Mouse (Mus musculus): ENCODE data around the gene Chka. TPM values are rescaled to one million over a fixed set of nuclear protein-coding genes. Genes with fewer than 3 reads are reported as not detected.
A peak's percentile ranks its signal among the peaks of the same experiment; 100 is the strongest.

Chka gene
- total RNA-seq, 1 experiment from 2014 or later: 82.2 TPM

- no peak for DNase-seq
Measured at GRCm38 (mm10) chr19:3919928-3920327, 68.4 kb downstream of the Chka start.

GRCm38 (mm10) chr19:3922661-3923371, 71.2 kb downstream of the Chka start:
- no peak for DNase-seq

GRCm38 (mm10) chr19:3923586-3923985, 72.0 kb downstream of the Chka start:
- DNase-seq: peak; percentile 64

GRCm38 (mm10) chr19:3924190-3924589, 72.6 kb downstream of the Chka start:
- peak; percentile 74 for DNase-seq

GRCm38 (mm10) chr19:3924868-3925267, 73.3 kb downstream of the Chka start:
- DNase-seq: no peak

GRCm38 (mm10) chr19:3925859-3926258, 74.3 kb downstream of the Chka start:
- DNase-seq: no peak

- DNase-seq: no peak
Measured at GRCm38 (mm10) chr19:3926279-3926678, 74.7 kb downstream of the Chka start.

- no peak for DNase-seq
Measured at GRCm38 (mm10) chr19:3926685-3927084, 75.1 kb downstream of the Chka start.

GRCm38 (mm10) chr19:3927989-3928388, 76.4 kb downstream of the Chka start:
- no peak for DNase-seq

GRCm38 (mm10) chr19:3928779-3929178, 77.2 kb downstream of the Chka start:
- DNase-seq: no peak

GRCm38 (mm10) chr19:3929211-3929941, 77.8 kb downstream of the Chka start, which contains the start of gene Aldh3b1:
TSS of gene Aldh3b1 (minus strand) at chr19:3929808.
- DNase-seq: peak; percentile 98

- DNase-seq: no peak
Measured at GRCm38 (mm10) chr19:3930262-3931057, 78.9 kb downstream of the Chka start.

- DNase-seq: no peak
Measured at GRCm38 (mm10) chr19:3931716-3932115, 80.1 kb downstream of the Chka start.

GRCm38 (mm10) chr19:3935032-3935895, 83.7 kb downstream of the Chka start, which contains the start of gene Unc93b1:
TSS of gene Unc93b1 (plus strand) at chr19:3935186.
- peak; percentile 90 for DNase-seq

GRCm38 (mm10) chr19:3935896-3936850, 84.6 kb downstream of the Chka start:
- DNase-seq: peak; percentile 85

- no peak for DNase-seq
Measured at GRCm38 (mm10) chr19:3942315-3942714, 90.7 kb downstream of the Chka start.

- DNase-seq: no peak
Measured at GRCm38 (mm10) chr19:3942986-3943735, 91.6 kb downstream of the Chka start.

All from adrenal gland, postnatal 14 days (tissue).